Mouse (Mus musculus) midbrain, embryonic 11.5 days (tissue): ENCODE measurements around the gene Gm45140. TPM values are rescaled to one million over a fixed set of nuclear protein-coding genes. Genes with fewer than 3 reads are reported as not detected.
A peak's percentile ranks its signal among the peaks of the same experiment; 100 is the strongest.

Experiments
- ATAC-seq: fragments of 200-750 bp; cut with Nextera tagmentation; 2 replicates; pipeline ENCODE4 v1.8.0; 2017; ENCODE audit warnings: moderate TSS enrichment, moderate library complexity; ENCODE audit not compliant: low FRiP score
- DNase-seq: peaks from one replicate; pipeline ENCODE4 v3.0.0; 2015; ENCODE audit warnings: low spot score; ENCODE audit errors: missing footprints
- H3K27ac ChIP-seq: fragments of 300-500 bp; sonication (generic); 2 replicates; pipeline ENCODE4 v1.5.1; 2014; ENCODE audit warnings: low read depth, low read length
- H3K27me3 ChIP-seq: fragments of 300-500 bp; sonication (generic); 2 replicates; pipeline ENCODE4 v1.6.1; 2014; ENCODE audit warnings: mild to moderate bottlenecking, low read length, moderate library complexity, mixed read lengths; ENCODE audit not compliant: control insufficient read depth, insufficient read depth
- H3K36me3 ChIP-seq: fragments of 300-500 bp; sonication (generic); 2 replicates; pipeline ENCODE4 v1.6.1; 2014; ENCODE audit warnings: mild to moderate bottlenecking, low read length, moderate library complexity, mixed read lengths; ENCODE audit not compliant: control insufficient read depth, insufficient read depth
- H3K4me1 ChIP-seq: fragments of 300-500 bp; sonication (generic); 2 replicates; pipeline ENCODE4 v1.6.1; 2014; ENCODE audit warnings: low read length; ENCODE audit not compliant: control insufficient read depth, insufficient read depth
- H3K4me2 ChIP-seq: fragments of 300-500 bp; sonication (generic); 2 replicates; pipeline ENCODE4 v1.6.1; 2014; ENCODE audit warnings: mild to moderate bottlenecking, moderate library complexity
- H3K4me3 ChIP-seq: fragments of 300-500 bp; sonication (generic); 2 replicates; pipeline ENCODE4 v1.5.1; 2014; ENCODE audit warnings: low read depth, low read length
- H3K9ac ChIP-seq: fragments of 300-500 bp; sonication (generic); 2 replicates; pipeline ENCODE4 v1.6.1; 2014; ENCODE audit warnings: low read length
- H3K9me3 ChIP-seq: fragments of 300-500 bp; sonication (generic); 2 replicates; pipeline ENCODE4 v1.6.1; 2016; ENCODE audit warnings: low read length; ENCODE audit not compliant: control insufficient read depth
- WGBS: fragments of 180-500 bp; shearing (Covaris S2); extraction: QIAGEN DNeasy Blood & Tissue Kit; methylation state at CpG from one replicate; pipeline ENCODE4 v1.1.7; 2014; 5-methylcytosine and 5-hydroxymethylcytosine counted together
- polyA plus RNA-seq: library from polyadenylated mRNA; unstranded; fragments of >200 nt; fragmentation: Nextera tagmentation; extraction: Ambion mirVana; gene quantifications from 2 replicates; pipeline ENCODE4 v1.2.1, GENCODE M21; 2014

Gene Gm45140
- polyA plus RNA-seq, 1 experiment from 2014 or later: 1.9 TPM

GRCm38 (mm10) chr6:87763376-87764280, 72.0 kb downstream of the Gm45140 start:
- H3K4me2 ChIP-seq: no peak overlapping the region
- no peak for ATAC-seq
- H3K9ac ChIP-seq: no peak overlapping the region
- no peaks in the 10 kb centered on the region for H3K9me3 ChIP-seq
- no peaks in the 10 kb centered on the region for H3K27me3 ChIP-seq
- H3K4me1 ChIP-seq: no peaks in the 10 kb centered on the region
- no peak overlapping the region for H3K27ac ChIP-seq
- WGBS: 68% methylated on average over 4 of the region's 4 CpGs
- no peak overlapping the region for H3K4me3 ChIP-seq
- no peak for DNase-seq
- H3K36me3 ChIP-seq: no peaks in the 10 kb centered on the region

GRCm38 (mm10) chr6:87762161-87762560, 73.4 kb downstream of the Gm45140 start:
- DNase-seq: no peak
- H3K9ac ChIP-seq: no peak overlapping the region
- 86% methylated on average over 5 of the region's 5 CpGs for WGBS

GRCm38 (mm10) chr6:87759850-87760249, 75.7 kb downstream of the Gm45140 start:
- Histone ChIP-seq H3K4me1 (no peaks in the 10 kb centered on the region), H3K9ac (no peak overlapping the region), H3K4me2 (no peak overlapping the region), H3K27me3 (no peaks in the 10 kb centered on the region), H3K9me3 (no peaks in the 10 kb centered on the region), H3K4me3 (no peak overlapping the region), H3K36me3 (no peaks in the 10 kb centered on the region), H3K27ac (no peak overlapping the region)
- DNase-seq: no peak
- ATAC-seq: no peak
- WGBS: 63% methylated on average over 3 of the region's 3 CpGs

More at GRCm38 (mm10) chr6:87762161-87762560, 73.4 kb downstream of the Gm45140 start:
- H3K27me3 ChIP-seq: no peaks in the 10 kb centered on the region
- H3K4me1 ChIP-seq: no peaks in the 10 kb centered on the region
- no peak for ATAC-seq
- H3K9me3 ChIP-seq: no peaks in the 10 kb centered on the region
- no peak overlapping the region for H3K27ac ChIP-seq
- H3K4me3 ChIP-seq: no peak overlapping the region
- H3K36me3 ChIP-seq: no peaks in the 10 kb centered on the region
- no peak overlapping the region for H3K4me2 ChIP-seq

- no peaks in the 10 kb centered on the region for H3K9me3 ChIP-seq
- no peaks in the 10 kb centered on the region for H3K36me3 ChIP-seq
- no peaks in the 10 kb centered on the region for H3K4me1 ChIP-seq
- no peak overlapping the region for H3K4me3 ChIP-seq
- H3K4me2 ChIP-seq: no peak overlapping the region
- 55% methylated on average over 3 of the region's 3 CpGs for WGBS
- H3K27ac ChIP-seq: no peak overlapping the region
- no peak for ATAC-seq
- H3K9ac ChIP-seq: no peak overlapping the region
- no peak for DNase-seq
- H3K27me3 ChIP-seq: no peaks in the 10 kb centered on the region
Observed at GRCm38 (mm10) chr6:87759404-87759803, 76.2 kb downstream of the Gm45140 start.

GRCm38 (mm10) chr6:87756896-87757295, 78.7 kb downstream of the Gm45140 start:
- Histone ChIP-seq H3K4me3 (no peak overlapping the region), H3K9me3 (no peaks in the 10 kb centered on the region), H3K27me3 (no peaks in the 10 kb centered on the region), H3K36me3 (no peaks in the 10 kb centered on the region), H3K27ac (no peak overlapping the region), H3K9ac (no peak overlapping the region), H3K4me1 (no peaks in the 10 kb centered on the region), H3K4me2 (no peak overlapping the region)
- no peak for ATAC-seq
- peak; percentile 72 for DNase-seq
- WGBS: 94% methylated on average over 8 of the region's 8 CpGs

- H3K4me3 ChIP-seq: no peak overlapping the region
- no peak overlapping the region for H3K9ac ChIP-seq
- WGBS: 92% methylated on average over 4 of the region's 4 CpGs
- no peak for ATAC-seq
- no peaks in the 10 kb centered on the region for H3K27me3 ChIP-seq
- no peaks in the 10 kb centered on the region for H3K36me3 ChIP-seq
- no peak for DNase-seq
- H3K4me2 ChIP-seq: no peak overlapping the region
- no peak overlapping the region for H3K27ac ChIP-seq
- no peaks in the 10 kb centered on the region for H3K4me1 ChIP-seq
- no peaks in the 10 kb centered on the region for H3K9me3 ChIP-seq
Observed at GRCm38 (mm10) chr6:87755196-87755595, 80.4 kb downstream of the Gm45140 start.

- H3K27me3 ChIP-seq: no peaks in the 10 kb centered on the region
- H3K4me3 ChIP-seq: no peak overlapping the region
- DNase-seq: no peak
- no peaks in the 10 kb centered on the region for H3K36me3 ChIP-seq
- H3K4me1 ChIP-seq: no peaks in the 10 kb centered on the region
- WGBS: 87% methylated on average over 6 of the region's 6 CpGs
- H3K9me3 ChIP-seq: no peaks in the 10 kb centered on the region
- no peak overlapping the region for H3K27ac ChIP-seq
- H3K9ac ChIP-seq: no peak overlapping the region
- no peak for ATAC-seq
- no peak overlapping the region for H3K4me2 ChIP-seq
Observed at GRCm38 (mm10) chr6:87751574-87751973, 84.0 kb downstream of the Gm45140 start.

- Histone ChIP-seq H3K27me3 (no peaks in the 10 kb centered on the region), H3K9ac (no peak overlapping the region), H3K4me2 (no peak overlapping the region), H3K4me1 (no peaks in the 10 kb centered on the region), H3K27ac (no peak overlapping the region), H3K4me3 (no peak overlapping the region), H3K36me3 (no peaks in the 10 kb centered on the region), H3K9me3 (no peaks in the 10 kb centered on the region)
- WGBS: 83% methylated on average over 8 of the region's 8 CpGs
- DNase-seq: no peak
- no peak for ATAC-seq
Observed at GRCm38 (mm10) chr6:87750184-87750910, 85.2 kb downstream of the Gm45140 start.

- Histone ChIP-seq H3K27me3 (no peaks in the 10 kb centered on the region), H3K4me3 (no peak overlapping the region), H3K4me1 (no peaks in the 10 kb centered on the region), H3K4me2 (no peak overlapping the region), H3K36me3 (no peaks in the 10 kb centered on the region), H3K9ac (no peak overlapping the region), H3K9me3 (no peaks in the 10 kb centered on the region), H3K27ac (no peak overlapping the region)
- DNase-seq (no peak), ATAC-seq (no peak)
- 90% methylated on average over 6 of the region's 6 CpGs for WGBS
Observed at GRCm38 (mm10) chr6:87748531-87748930, 87.1 kb downstream of the Gm45140 start.
